Mouse (Mus musculus): ENCODE results near the gene Azi2.

- TF ChIP-seq ZNF384 (IDR thresholded peaks at IDR 0.05; ENCODE audit: low read depth, low read length) (no peak), ZC3H11A (IDR thresholded peaks at IDR 0.05; ENCODE audit: borderline replicate concordance, low read depth, low read length) (no peak), HCFC1 (IDR thresholded peaks at IDR 0.05; ENCODE audit: borderline replicate concordance, insufficient read depth, low read length) (no peak), MAFK (IDR thresholded peaks at IDR 0.05; ENCODE audit: insufficient read depth, low read depth, low read length) (no peak)
Measured at GRCm38 (mm10) chr9:118029490-118029889, 10.8 kb upstream of the Azi2 start.

Data from ES-E14 (cell line).